Mouse (Mus musculus): ENCODE data around the gene Kdm4c.

DNA sequence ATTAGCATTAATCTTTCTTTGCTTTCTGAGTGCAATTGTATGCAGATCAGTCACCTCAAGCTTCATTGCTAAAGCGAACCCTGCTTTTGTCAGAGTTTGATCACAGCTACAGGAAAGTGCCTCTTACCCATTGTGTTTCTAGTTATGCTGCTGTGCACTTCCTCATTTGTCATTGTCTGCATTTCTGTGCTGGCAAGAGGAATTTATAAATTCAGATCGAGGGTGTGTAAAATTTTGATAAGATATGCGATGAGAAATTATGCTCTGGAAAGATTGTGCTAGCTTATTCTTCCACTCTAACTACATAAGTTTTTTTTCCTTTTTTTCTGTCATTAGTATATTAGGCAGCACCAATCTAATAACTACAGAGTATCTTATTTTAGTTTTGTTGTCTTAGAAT is 37.9 kb downstream of the Kdm4c start:
- no peak for TF ChIP-seq CTCF (IDR thresholded peaks at IDR 0.05; ENCODE audit: control insufficient read depth, insufficient read depth, insufficient replicate concordance, low read depth, low read length)
- no peak for TF ChIP-seq POLR2A (IDR thresholded peaks at IDR 0.05; ENCODE audit: control insufficient read depth, low read depth, low read length)
